Mouse (Mus musculus) testis, adult 2 months (tissue): ENCODE data around the gene Sp100.

ENCODE experiments used
- CTCF ChIP-seq: fragments of 200-500 bp; IDR thresholded peaks from 2 replicates; pipeline ENCODE4 v1.5.1; 2012; ENCODE audit warnings: low read depth, mild to moderate bottlenecking, inconsistent platforms, low read length, moderate library complexity; ENCODE audit not compliant: control insufficient read depth, insufficient read depth, insufficient replicate concordance
- POLR2A ChIP-seq: fragments of 200-500 bp; IDR thresholded peaks from 2 replicates; pipeline ENCODE4 v1.6.1; 2012; ENCODE audit warnings: low read depth, mild to moderate bottlenecking, inconsistent platforms, low read length, moderate library complexity; ENCODE audit not compliant: control insufficient read depth

- no peak for TF ChIP-seq CTCF
- TF ChIP-seq POLR2A, result no peak
Measured at GRCm38 (mm10) chr1:85690544-85690943, 40.8 kb downstream of the Sp100 start.
